Mouse (Mus musculus) midbrain, embryonic 10.5 days (tissue): ENCODE measurements at regions not wholly inside any gene's neighbourhood (a gene's known extent, or its start where the extent isn't known, plus 50 kb on each side); places are given as distances from the start of the nearest gene placed in this dataset.
A peak's percentile ranks its signal among the peaks of the same experiment; 100 is the strongest.

Experiments
- DNase-seq: peaks from one replicate; pipeline ENCODE4 v3.0.0-alpha.2; 2017; ENCODE audit warnings: low spot score
- H3K27ac ChIP-seq: fragments of 300-500 bp; sonication (generic); replicated peaks from 2 replicates; pipeline ENCODE4 v1.5.1; 2016; ENCODE audit warnings: mild to moderate bottlenecking
- H3K27me3 ChIP-seq: fragments of 300-500 bp; sonication (generic); 2 replicates; pipeline ENCODE4 v1.6.1; 2016; ENCODE audit warnings: low read depth, mild to moderate bottlenecking; ENCODE audit not compliant: poor library complexity, severe bottlenecking
- H3K36me3 ChIP-seq: fragments of 300-500 bp; sonication (generic); 2 replicates; pipeline ENCODE4 v1.6.1; 2016; ENCODE audit warnings: mild to moderate bottlenecking, moderate library complexity
- H3K4me1 ChIP-seq: fragments of 300-500 bp; sonication (generic); 2 replicates; pipeline ENCODE4 v1.6.1; 2016
- H3K4me3 ChIP-seq: fragments of 300-500 bp; sonication (generic); 2 replicates; pipeline ENCODE4 v1.5.1; 2016; ENCODE audit warnings: mild to moderate bottlenecking, moderate library complexity
- H3K9me3 ChIP-seq: fragments of 300-500 bp; sonication (generic); replicated peaks from 2 replicates; pipeline ENCODE4 v1.6.1; 2016; ENCODE audit warnings: mild to moderate bottlenecking
- WGBS: fragments of 180-500 bp; shearing (Covaris S2); methylation state at CpG from one replicate; pipeline ENCODE4 v1.1.7; 2016; 5-methylcytosine and 5-hydroxymethylcytosine counted together

DNA sequence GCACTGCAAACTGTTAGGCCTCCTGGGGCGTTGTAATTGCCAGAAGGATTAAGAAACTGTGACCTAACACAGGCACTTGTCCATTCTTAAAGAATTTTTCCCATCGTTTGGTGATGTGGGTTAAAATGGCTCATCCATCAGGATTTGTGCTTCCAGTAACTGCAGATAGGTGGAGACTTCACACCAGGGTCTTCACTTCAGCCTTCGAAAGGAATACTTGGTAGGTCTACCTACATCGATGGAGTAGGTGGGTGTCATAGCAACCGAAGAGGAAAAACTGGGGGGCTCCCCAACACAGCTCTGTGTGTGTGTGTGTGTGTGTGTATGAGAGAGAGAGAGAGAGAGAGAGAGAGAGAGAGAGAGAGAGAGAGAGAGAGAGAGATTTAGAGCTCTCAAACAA is 126.3 kb upstream of the Zfp706 start:
- Histone ChIP-seq H3K27ac (no peak overlapping the region), H3K36me3 (no peaks in the 10 kb centered on the region), H3K9me3 (no peaks in the 10 kb centered on the region), H3K4me3 (no peak overlapping the region), H3K4me1 (peaks cover 41% of the 10 kb centered on the region), H3K27me3 (no peaks in the 10 kb centered on the region)
- WGBS = 36% methylated on average over 5 of the region's 5 CpGs
- DNase-seq = no peak

- no peak overlapping the region for H3K27ac ChIP-seq
- no peaks in the 10 kb centered on the region for H3K4me1 ChIP-seq
- H3K27me3 ChIP-seq = no peaks in the 10 kb centered on the region
- no peaks in the 10 kb centered on the region for H3K9me3 ChIP-seq
- no peak overlapping the region for H3K4me3 ChIP-seq
- no peaks in the 10 kb centered on the region for H3K36me3 ChIP-seq
- DNase-seq = no peak
- WGBS = 87% methylated on average over 7 of the region's 7 CpGs
These were observed 120.1 kb upstream of the Zfp706 start for GRCm38 (mm10) chr15:37127681-37128080.

DNA sequence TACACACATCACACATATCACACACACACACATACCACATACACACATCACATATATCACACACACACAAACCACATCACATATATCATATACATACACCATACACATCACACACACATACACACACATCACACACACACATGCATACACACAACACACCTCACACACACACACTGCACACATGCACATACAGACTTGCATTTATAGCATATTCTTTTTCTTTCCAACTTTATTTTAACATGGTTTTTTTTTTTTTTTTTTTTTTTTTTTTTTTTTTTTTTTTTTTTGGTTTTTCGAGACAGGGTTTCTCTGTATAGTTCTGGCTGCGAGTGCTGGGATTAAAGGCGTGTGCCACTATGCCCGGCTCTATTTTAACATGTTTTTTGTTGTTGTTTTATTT is 119.6 kb upstream of the Zfp706 start:
- 85% methylated on average over 4 of the region's 4 CpGs for WGBS
- no peaks in the 10 kb centered on the region for H3K36me3 ChIP-seq
- no peaks in the 10 kb centered on the region for H3K9me3 ChIP-seq

DNA sequence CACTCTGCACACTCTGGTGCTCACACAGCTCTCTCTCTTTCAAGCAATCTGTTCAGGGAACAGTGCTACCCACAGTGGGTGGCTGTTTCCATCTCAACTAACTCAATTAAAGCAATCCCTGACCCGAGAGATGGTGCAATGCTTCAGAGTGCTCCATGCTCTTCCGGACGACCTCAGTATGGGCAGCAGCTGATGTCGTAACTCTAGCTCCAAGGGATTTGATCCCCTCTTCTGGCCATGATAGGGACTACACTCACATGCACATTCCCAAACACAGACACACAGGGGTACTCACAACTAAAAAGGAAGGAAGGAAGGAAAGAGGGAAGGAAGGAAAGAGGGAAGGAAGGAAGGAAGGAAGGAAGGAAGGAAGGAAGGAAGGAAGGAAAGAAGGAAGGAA is 118.2 kb upstream of the Zfp706 start:
- no peaks in the 10 kb centered on the region for H3K4me1 ChIP-seq
- H3K27me3 ChIP-seq = no peaks in the 10 kb centered on the region
- no peaks in the 10 kb centered on the region for H3K9me3 ChIP-seq
- no peak overlapping the region for H3K27ac ChIP-seq
- no peak overlapping the region for H3K4me3 ChIP-seq
- no peaks in the 10 kb centered on the region for H3K36me3 ChIP-seq
- DNase-seq = no peak
- WGBS = 74% methylated on average over 4 of the region's 4 CpGs

More for the DNA sequence above, 119.6 kb upstream of the Zfp706 start:
- no peaks in the 10 kb centered on the region for H3K4me1 ChIP-seq
- H3K4me3 ChIP-seq = no peak overlapping the region
- no peaks in the 10 kb centered on the region for H3K27me3 ChIP-seq
- H3K27ac ChIP-seq = no peak overlapping the region
- no peak for DNase-seq

DNA sequence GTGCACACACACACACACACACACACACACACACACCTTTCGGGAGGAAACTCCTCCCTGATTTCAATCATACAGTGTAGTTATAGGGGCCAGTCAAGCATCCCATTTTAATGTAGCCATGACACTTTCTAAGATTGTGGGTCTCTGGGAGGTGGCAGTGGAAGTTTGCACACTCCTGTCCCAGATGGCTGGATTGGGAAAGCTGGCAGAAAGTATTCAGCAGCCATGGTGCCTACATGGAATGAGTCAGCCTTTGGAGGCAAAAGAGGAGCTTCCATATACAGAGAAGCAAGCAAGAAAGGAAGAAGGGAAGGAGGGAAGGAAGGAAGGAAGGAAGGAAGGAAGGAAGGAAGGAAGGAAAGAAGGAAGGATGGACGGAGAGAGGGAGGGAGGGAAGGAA is 117.4 kb upstream of the Zfp706 start:
- Histone ChIP-seq H3K9me3 (no peaks in the 10 kb centered on the region), H3K27ac (no peak overlapping the region), H3K4me3 (no peak overlapping the region), H3K36me3 (no peaks in the 10 kb centered on the region), H3K27me3 (no peaks in the 10 kb centered on the region), H3K4me1 (0 out of 2 replicates have a peak, but pooled peaks cover 2% of the 10 kb centered on the region)
- no peak for DNase-seq
- 93% methylated on average over 2 of the region's 2 CpGs for WGBS

GRCm38 (mm10) chr15:37124299-37124698 is 116.7 kb upstream of the Zfp706 start:
- no peak overlapping the region for H3K27ac ChIP-seq
- H3K4me1 ChIP-seq = 0 out of 2 replicates have a peak, but pooled peaks cover 2% of the 10 kb centered on the region
- no peak overlapping the region for H3K4me3 ChIP-seq
- no peak for DNase-seq
- H3K27me3 ChIP-seq = no peaks in the 10 kb centered on the region
- no peaks in the 10 kb centered on the region for H3K36me3 ChIP-seq
- no peaks in the 10 kb centered on the region for H3K9me3 ChIP-seq
- 90% methylated on average over 7 of the region's 7 CpGs for WGBS

GRCm38 (mm10) chr15:37120381-37120780 is 112.8 kb upstream of the Zfp706 start:
- no peak overlapping the region for H3K4me3 ChIP-seq
- DNase-seq = peak; percentile 78
- H3K9me3 ChIP-seq = no peaks in the 10 kb centered on the region
- 22% methylated on average over 6 of the region's 6 CpGs for WGBS
- H3K36me3 ChIP-seq = no peaks in the 10 kb centered on the region
- H3K27ac ChIP-seq = no peak overlapping the region
- H3K27me3 ChIP-seq = no peaks in the 10 kb centered on the region
- H3K4me1 ChIP-seq = 0 out of 2 replicates have a peak, but pooled peaks cover 2% of the 10 kb centered on the region

DNA sequence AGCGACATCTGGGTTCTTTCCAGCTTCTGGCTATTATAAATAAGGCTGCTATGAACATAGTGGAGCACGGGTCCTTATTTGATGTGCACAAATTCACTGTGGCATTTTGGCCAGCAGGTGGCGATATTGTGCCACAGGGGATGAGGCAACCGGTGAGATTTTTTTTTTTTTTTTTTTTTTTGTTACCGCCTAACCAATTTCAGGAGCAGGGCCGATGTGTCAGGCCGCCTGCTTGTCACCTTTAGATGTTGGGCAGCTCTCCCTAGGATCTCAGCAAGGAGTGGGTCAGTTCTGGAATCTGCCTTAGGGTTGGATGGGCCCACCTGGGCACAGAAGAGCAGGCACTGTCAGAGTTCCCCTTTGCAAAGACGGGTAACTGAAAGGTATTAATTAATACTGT is 106.5 kb upstream of the Zfp706 start:
- H3K4me3 ChIP-seq = no peak overlapping the region
- peaks cover 6% of the 10 kb centered on the region for H3K9me3 ChIP-seq
- H3K4me1 ChIP-seq = no peaks in the 10 kb centered on the region
- DNase-seq = peak; percentile 75
- no peaks in the 10 kb centered on the region for H3K27me3 ChIP-seq
- no peak overlapping the region for H3K27ac ChIP-seq
- 19% methylated on average over 8 of the region's 8 CpGs for WGBS
- no peaks in the 10 kb centered on the region for H3K36me3 ChIP-seq

DNA sequence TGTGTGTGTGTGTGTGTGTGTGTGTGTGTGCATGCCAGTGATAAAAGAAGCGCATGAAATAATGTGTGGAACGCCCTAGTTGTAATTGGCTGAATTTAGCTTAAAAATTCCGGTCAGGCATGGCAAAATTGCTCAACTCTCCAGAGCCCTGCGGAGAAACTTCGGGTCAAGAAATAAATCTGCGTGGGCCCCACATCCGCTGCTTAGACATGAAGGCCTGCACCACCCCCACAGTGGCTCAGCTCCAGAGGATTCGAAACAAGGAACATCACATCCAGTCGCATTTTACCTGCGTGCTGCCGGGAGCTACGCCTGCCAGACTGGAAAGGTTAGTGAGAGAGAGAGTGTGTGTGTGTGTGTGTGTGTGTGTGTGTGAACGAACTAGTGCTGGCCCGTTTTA is 102.9 kb upstream of the Zfp706 start:
- Histone ChIP-seq H3K36me3 (no peaks in the 10 kb centered on the region), H3K27ac (no peak overlapping the region), H3K4me3 (no peak overlapping the region), H3K4me1 (no peaks in the 10 kb centered on the region), H3K27me3 (no peaks in the 10 kb centered on the region), H3K9me3 (peaks cover 6% of the 10 kb centered on the region)
- WGBS = 94% methylated on average over 14 of the region's 14 CpGs
- no peak for DNase-seq

GRCm38 (mm10) chr15:37102035-37102555 is 94.5 kb upstream of the Zfp706 start:
- peaks cover 6% of the 10 kb centered on the region for H3K4me1 ChIP-seq
- 69% methylated on average over 2 of the region's 2 CpGs for WGBS
- no peaks in the 10 kb centered on the region for H3K9me3 ChIP-seq
- no peaks in the 10 kb centered on the region for H3K27me3 ChIP-seq
- no peak for DNase-seq
- H3K36me3 ChIP-seq = no peaks in the 10 kb centered on the region
- no peak overlapping the region for H3K4me3 ChIP-seq
- H3K27ac ChIP-seq = no peak overlapping the region

GRCm38 (mm10) chr15:37101419-37101818 is 93.8 kb upstream of the Zfp706 start:
- no peak overlapping the region for H3K4me3 ChIP-seq
- DNase-seq = no peak
- H3K27ac ChIP-seq = no peak overlapping the region
- H3K9me3 ChIP-seq = no peaks in the 10 kb centered on the region
- WGBS = 88% methylated on average over 1 of the region's 1 CpGs
- H3K36me3 ChIP-seq = no peaks in the 10 kb centered on the region
- peaks cover 6% of the 10 kb centered on the region for H3K4me1 ChIP-seq
- no peaks in the 10 kb centered on the region for H3K27me3 ChIP-seq

DNA sequence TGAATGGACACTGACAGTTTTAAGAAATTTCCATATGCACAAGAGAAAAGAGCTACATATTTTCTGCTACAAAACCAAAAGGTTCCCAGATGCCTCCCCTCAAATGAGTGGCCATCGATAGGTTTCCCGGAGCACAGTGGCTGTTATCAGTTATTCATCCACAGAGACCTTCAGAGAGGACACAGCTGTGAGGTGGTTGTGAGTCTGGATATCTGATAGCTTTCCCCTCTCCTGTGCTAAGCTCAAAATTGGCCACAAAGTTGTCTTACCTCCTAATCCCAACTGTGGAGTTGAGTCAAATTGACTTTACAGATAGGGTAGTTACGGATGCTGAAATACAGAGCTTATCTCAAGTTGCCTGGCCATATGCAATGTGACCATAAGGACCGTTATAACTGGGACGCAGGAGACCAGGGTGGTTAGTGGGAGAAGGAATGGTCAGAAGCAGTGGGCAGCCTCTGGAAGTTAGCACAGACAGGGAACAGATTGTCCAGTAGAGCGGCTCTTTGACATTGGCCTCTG is 93.3 kb upstream of the Zfp706 start:
- no peak overlapping the region for H3K4me3 ChIP-seq
- H3K27ac ChIP-seq = no peak overlapping the region
- no peaks in the 10 kb centered on the region for H3K27me3 ChIP-seq
- DNase-seq = no peak
- 93% methylated on average over 6 of the region's 6 CpGs for WGBS
- no peaks in the 10 kb centered on the region for H3K9me3 ChIP-seq
- peaks cover 6% of the 10 kb centered on the region for H3K4me1 ChIP-seq
- no peaks in the 10 kb centered on the region for H3K36me3 ChIP-seq

DNA sequence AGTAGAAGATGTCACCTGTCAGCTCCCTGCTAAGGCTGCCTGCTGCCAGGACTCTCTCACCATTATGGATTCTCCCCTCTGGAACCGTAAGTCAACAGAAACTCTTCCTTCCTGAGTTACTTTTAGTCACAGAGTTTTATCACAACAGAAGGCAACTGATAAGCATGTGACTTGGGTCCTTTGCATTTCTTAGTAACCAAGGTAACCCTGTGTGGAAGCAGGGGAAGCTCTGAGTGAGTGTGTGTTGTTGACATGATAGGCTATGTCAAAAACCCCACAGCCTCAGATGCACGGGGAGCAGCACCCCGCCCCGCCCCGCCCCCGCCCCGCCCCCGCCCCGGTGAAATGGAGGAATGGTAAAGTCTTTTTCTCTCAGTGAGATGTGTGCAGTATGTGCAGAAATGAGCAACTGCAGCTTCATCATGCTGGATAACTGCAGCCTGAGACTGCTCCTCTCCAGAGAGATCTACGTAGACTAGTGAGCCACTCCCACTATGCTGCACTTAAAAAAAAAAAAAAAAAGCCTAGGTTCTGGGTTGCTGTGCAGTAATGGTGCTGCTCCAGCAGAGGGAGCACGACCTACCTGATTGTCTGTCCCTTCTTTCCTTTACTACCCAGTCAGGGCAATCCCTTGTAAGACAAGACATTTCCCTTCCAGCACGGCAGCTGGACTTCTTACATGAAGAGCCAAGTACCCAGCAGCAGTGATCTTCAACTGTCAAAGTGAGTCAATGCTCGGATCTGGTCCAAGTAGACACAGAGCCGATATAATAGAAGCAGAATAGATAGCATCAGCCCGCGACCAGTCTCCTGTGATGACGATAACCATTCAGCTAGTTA is 92.6 kb upstream of the Zfp706 start:
- peak overlapping the region; percentile 42 for H3K4me3 ChIP-seq
- peak; percentile 60 for DNase-seq
- peaks cover 6% of the 10 kb centered on the region for H3K4me1 ChIP-seq
- no peaks in the 10 kb centered on the region for H3K27me3 ChIP-seq
- no peaks in the 10 kb centered on the region for H3K36me3 ChIP-seq
- no peak overlapping the region for H3K27ac ChIP-seq
- H3K9me3 ChIP-seq = no peaks in the 10 kb centered on the region
- 46% methylated on average over 17 of the region's 17 CpGs for WGBS
